Mouse (Mus musculus) hindlimb bud, embryonic 11.5 days (tissue): Measurements from ENCODE around the gene Spry1.

Experiments
- DNase-seq: peaks from one replicate; pipeline ENCODE4 v3.0.0-alpha.2; 2012; ENCODE audit warnings: low read depth, low spot score; ENCODE audit errors: extremely low spot score

Gene Spry1

GRCm38 (mm10) chr3:37669100-37669499 is 29.4 kb downstream of the Spry1 start:
- DNase-seq, result no peak

- DNase-seq, result no peak
Observed at GRCm38 (mm10) chr3:37672266-37673040, 32.7 kb downstream of the Spry1 start.

GRCm38 (mm10) chr3:37673513-37674261 is 33.9 kb downstream of the Spry1 start:
- no peak for DNase-seq

- DNase-seq, result no peak
Observed at GRCm38 (mm10) chr3:37675056-37675525, 35.3 kb downstream of the Spry1 start.

GRCm38 (mm10) chr3:37676291-37676690 is 36.5 kb downstream of the Spry1 start:
- DNase-seq, result no peak

GRCm38 (mm10) chr3:37686219-37686618 is 46.5 kb downstream of the Spry1 start:
- no peak for DNase-seq

GRCm38 (mm10) chr3:37686751-37687150 is 47.0 kb downstream of the Spry1 start:
- no peak for DNase-seq

GRCm38 (mm10) chr3:37687158-37687980 is 47.6 kb downstream of the Spry1 start:
- no peak for DNase-seq

GRCm38 (mm10) chr3:37692945-37693344 is 53.2 kb downstream of the Spry1 start:
- no peak for DNase-seq

GRCm38 (mm10) chr3:37693552-37693951 is 53.8 kb downstream of the Spry1 start:
- DNase-seq, result no peak
